Mouse (Mus musculus): ENCODE measurements around the gene Dcaf5. TPM values are rescaled to one million over a fixed set of nuclear protein-coding genes. Genes with fewer than 3 reads are reported as not detected.

Dcaf5 gene
- polyA plus RNA-seq, 1 experiment from 2014 or later = 13.5 TPM

DNA sequence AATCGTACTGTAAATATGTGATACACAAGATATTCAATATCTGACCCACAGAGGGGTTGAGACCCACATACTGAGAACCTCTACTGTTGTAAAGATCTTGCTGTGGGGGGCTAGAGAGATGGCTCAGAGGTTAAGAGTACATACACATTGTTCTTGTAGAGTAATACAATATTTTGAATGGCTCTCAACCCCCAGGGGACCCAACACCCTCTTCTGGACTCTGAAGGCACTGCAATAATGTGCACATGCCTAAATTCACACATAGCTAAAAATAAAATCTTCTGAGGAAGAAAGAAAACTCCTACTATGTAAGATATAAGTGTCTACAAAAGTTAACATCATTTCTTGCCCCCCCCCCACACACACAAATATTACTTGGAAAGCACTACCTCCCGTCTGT lies 4.6 kb upstream of the Dcaf5 start:
- H3K27me3 ChIP-seq (replicated peaks; ENCODE audit: low read depth, poor library complexity, severe bottlenecking) = no peaks in the 10 kb centered on the region
- H3K27ac ChIP-seq (replicated peaks) = no peak overlapping the region
- no peaks in the 10 kb centered on the region for H3K36me3 ChIP-seq (replicated peaks)
- no peak overlapping the region for H3K4me3 ChIP-seq
- no peaks in the 10 kb centered on the region for H3K9me3 ChIP-seq
- no peak for DNase-seq (ENCODE audit: low spot score)
- WGBS = 80% methylated on average over 2 of the region's 2 CpGs
- peaks cover 13% of the 10 kb centered on the region for H3K4me1 ChIP-seq

GRCm38 (mm10) chr12:80437051-80437675 lies 762 bp upstream of the Dcaf5 start:
- Histone ChIP-seq H3K27me3 (replicated peaks; ENCODE audit: low read depth, poor library complexity, severe bottlenecking) (no peaks in the 10 kb centered on the region), H3K4me1 (peaks cover 35% of the 10 kb centered on the region), H3K4me3 (peak overlapping the region; percentile 96), H3K9me3 (no peaks in the 10 kb centered on the region), H3K27ac (replicated peaks) (peak overlapping the region; percentile 97), H3K36me3 (replicated peaks) (no peaks in the 10 kb centered on the region)
- peak; percentile 44 for DNase-seq (ENCODE audit: low spot score)
- WGBS = 14% methylated on average over 4 of the region's 4 CpGs

- peak; percentile 67 for DNase-seq (ENCODE audit: low spot score)
- WGBS = 0% methylated on average over 10 of the region's 10 CpGs
- peaks cover 35% of the 10 kb centered on the region for H3K4me1 ChIP-seq
Measured at GRCm38 (mm10) chr12:80435887-80436286, 514 bp downstream of the Dcaf5 start.

GRCm38 (mm10) chr12:80434961-80435691 lies 1.3 kb downstream of the Dcaf5 start:
- H3K36me3 ChIP-seq (replicated peaks) = peaks cover 7% of the 10 kb centered on the region; the same call in 1 of the 2 replicates
- no peaks in the 10 kb centered on the region for H3K27me3 ChIP-seq (replicated peaks; ENCODE audit: low read depth, poor library complexity, severe bottlenecking)
- H3K27ac ChIP-seq (replicated peaks) = peak overlapping the region; percentile 97
- peak overlapping the region; percentile 96 for H3K4me3 ChIP-seq
- under 1% methylated on average over 64 of the region's 64 CpGs for WGBS
- peaks cover 35% of the 10 kb centered on the region for H3K4me1 ChIP-seq
- no peaks in the 10 kb centered on the region for H3K9me3 ChIP-seq
- peak; percentile 89 for DNase-seq (ENCODE audit: low spot score)

More at GRCm38 (mm10) chr12:80435887-80436286, 514 bp downstream of the Dcaf5 start:
- Histone ChIP-seq H3K27ac (replicated peaks) (peak overlapping the region; percentile 97), H3K9me3 (no peaks in the 10 kb centered on the region), H3K27me3 (replicated peaks; ENCODE audit: low read depth, poor library complexity, severe bottlenecking) (no peaks in the 10 kb centered on the region), H3K36me3 (replicated peaks) (peaks cover 7% of the 10 kb centered on the region; the same call in 1 of the 2 replicates), H3K4me3 (peak overlapping the region; percentile 96)

DNA sequence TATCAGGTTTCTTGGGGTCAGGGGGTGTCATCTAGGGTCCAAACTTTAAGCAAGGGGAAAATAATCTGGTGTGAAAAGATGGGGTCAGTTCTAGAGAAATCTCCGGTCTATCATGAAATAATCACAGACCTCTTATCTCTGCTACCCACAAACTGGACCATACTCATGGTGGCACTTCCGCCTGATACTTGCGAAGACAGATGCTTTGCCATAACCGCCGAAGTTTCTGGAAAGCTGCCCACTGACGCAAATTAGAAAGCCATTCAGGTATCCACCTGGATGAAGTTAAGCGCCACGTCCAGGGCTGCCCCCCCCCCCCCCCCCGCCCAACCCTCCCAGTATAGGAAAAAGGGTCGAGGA lies 1.8 kb downstream of the Dcaf5 start:
- no peak for DNase-seq (ENCODE audit: low spot score)
- 8% methylated on average over 9 of the region's 10 CpGs for WGBS
- Histone ChIP-seq H3K36me3 (replicated peaks) (peaks cover 9% of the 10 kb centered on the region), H3K4me3 (peak overlapping the region; percentile 96), H3K4me1 (peaks cover 35% of the 10 kb centered on the region), H3K27me3 (replicated peaks; ENCODE audit: low read depth, poor library complexity, severe bottlenecking) (no peaks in the 10 kb centered on the region), H3K27ac (replicated peaks) (peak overlapping the region; percentile 97), H3K9me3 (no peaks in the 10 kb centered on the region)

DNA sequence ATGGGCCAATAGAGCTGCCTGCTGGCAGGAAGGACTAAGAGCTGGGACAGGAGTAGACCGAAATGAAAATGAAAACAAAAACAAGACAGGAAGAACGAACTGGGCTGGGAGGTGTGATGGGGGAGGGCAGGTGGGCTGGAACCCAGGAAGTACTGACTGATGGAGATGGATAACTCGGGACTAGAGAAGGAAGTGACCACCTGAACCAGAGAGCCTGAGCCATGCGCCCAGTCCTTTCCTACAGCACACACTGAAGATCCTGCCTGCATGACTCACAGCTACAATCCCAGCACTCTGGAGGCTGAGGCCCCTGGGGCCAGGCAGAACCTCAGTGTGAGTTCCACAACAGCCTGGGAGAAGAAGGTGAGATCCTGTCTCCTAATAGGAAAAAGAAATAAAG lies 3.1 kb downstream of the Dcaf5 start:
- Histone ChIP-seq H3K27ac (replicated peaks) (no peak overlapping the region), H3K36me3 (replicated peaks) (peaks cover 18% of the 10 kb centered on the region), H3K4me3 (no peak overlapping the region), H3K4me1 (peaks cover 35% of the 10 kb centered on the region), H3K9me3 (no peaks in the 10 kb centered on the region), H3K27me3 (replicated peaks; ENCODE audit: low read depth, poor library complexity, severe bottlenecking) (no peaks in the 10 kb centered on the region)
- DNase-seq (ENCODE audit: low spot score) = no peak
- 69% methylated on average over 4 of the region's 4 CpGs for WGBS

DNA sequence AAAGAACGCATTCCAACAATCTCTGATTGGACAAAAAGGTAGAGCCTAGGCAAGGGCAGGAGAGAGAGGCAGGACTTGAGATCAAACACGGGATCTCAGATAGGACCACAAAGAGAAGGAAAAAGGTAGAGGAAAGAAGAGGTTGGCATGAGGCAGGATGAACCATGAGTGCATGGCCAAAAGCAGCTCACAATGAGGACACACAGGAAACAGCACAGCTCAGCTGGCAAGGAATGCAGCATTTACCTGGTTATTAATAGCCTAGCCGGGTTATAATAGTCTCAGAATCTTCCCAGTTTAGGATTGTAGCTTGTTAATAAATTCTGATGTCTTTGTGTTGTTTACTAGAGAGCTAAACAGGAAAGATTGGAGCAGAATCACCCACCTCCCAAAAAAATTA lies 8.7 kb downstream of the Dcaf5 start:
- H3K27ac ChIP-seq (replicated peaks) = no peak overlapping the region
- no peaks in the 10 kb centered on the region for H3K4me1 ChIP-seq
- no peaks in the 10 kb centered on the region for H3K9me3 ChIP-seq
- DNase-seq (ENCODE audit: low spot score) = no peak
- H3K4me3 ChIP-seq = no peak overlapping the region
- 90% methylated on average over 3 of the region's 3 CpGs for WGBS
- H3K27me3 ChIP-seq (replicated peaks; ENCODE audit: low read depth, poor library complexity, severe bottlenecking) = no peaks in the 10 kb centered on the region
- peaks cover 50% of the 10 kb centered on the region for H3K36me3 ChIP-seq (replicated peaks)

GRCm38 (mm10) chr12:80415100-80415499 lies 21.3 kb downstream of the Dcaf5 start:
- peaks cover 59% of the 10 kb centered on the region for H3K36me3 ChIP-seq (replicated peaks)
- no peaks in the 10 kb centered on the region for H3K27me3 ChIP-seq (replicated peaks; ENCODE audit: low read depth, poor library complexity, severe bottlenecking)
- H3K4me1 ChIP-seq = no peaks in the 10 kb centered on the region

GRCm38 (mm10) chr12:80410855-80411254 lies 25.5 kb downstream of the Dcaf5 start:
- no peak overlapping the region for H3K4me3 ChIP-seq
- no peak overlapping the region for H3K27ac ChIP-seq (replicated peaks)
- peaks cover 1% of the 10 kb centered on the region; the same call in 1 of the 2 replicates for H3K9me3 ChIP-seq
- H3K4me1 ChIP-seq = no peaks in the 10 kb centered on the region
- no peak for DNase-seq (ENCODE audit: low spot score)
- peaks cover 58% of the 10 kb centered on the region for H3K36me3 ChIP-seq (replicated peaks)
- WGBS = 94% methylated on average over 8 of the region's 8 CpGs
- no peaks in the 10 kb centered on the region for H3K27me3 ChIP-seq (replicated peaks; ENCODE audit: low read depth, poor library complexity, severe bottlenecking)

More at GRCm38 (mm10) chr12:80415100-80415499, 21.3 kb downstream of the Dcaf5 start:
- H3K9me3 ChIP-seq = peaks cover 5% of the 10 kb centered on the region; the same call in 1 of the 2 replicates
- no peak overlapping the region for H3K27ac ChIP-seq (replicated peaks)
- no peak for DNase-seq (ENCODE audit: low spot score)
- 90% methylated on average over 2 of the region's 2 CpGs for WGBS
- H3K4me3 ChIP-seq = no peak overlapping the region

GRCm38 (mm10) chr12:80407824-80408223 lies 28.6 kb downstream of the Dcaf5 start:
- H3K4me3 ChIP-seq = no peak overlapping the region
- H3K4me1 ChIP-seq = no peaks in the 10 kb centered on the region
- DNase-seq (ENCODE audit: low spot score) = peak; percentile 43
- H3K27ac ChIP-seq (replicated peaks) = no peak overlapping the region
- H3K36me3 ChIP-seq (replicated peaks) = peaks cover 58% of the 10 kb centered on the region
- no peaks in the 10 kb centered on the region for H3K27me3 ChIP-seq (replicated peaks; ENCODE audit: low read depth, poor library complexity, severe bottlenecking)
- WGBS = 63% methylated on average over 3 of the region's 3 CpGs
- H3K9me3 ChIP-seq = no peaks in the 10 kb centered on the region

GRCm38 (mm10) chr12:80406650-80407049 lies 29.8 kb downstream of the Dcaf5 start:
- 42% methylated on average over 3 of the region's 3 CpGs for WGBS
- H3K36me3 ChIP-seq (replicated peaks) = peaks cover 56% of the 10 kb centered on the region
- no peaks in the 10 kb centered on the region for H3K9me3 ChIP-seq
- no peaks in the 10 kb centered on the region for H3K4me1 ChIP-seq
- peak; percentile 63 for DNase-seq (ENCODE audit: low spot score)
- no peaks in the 10 kb centered on the region for H3K27me3 ChIP-seq (replicated peaks; ENCODE audit: low read depth, poor library complexity, severe bottlenecking)
- H3K27ac ChIP-seq (replicated peaks) = no peak overlapping the region
- H3K4me3 ChIP-seq = no peak overlapping the region

DNA sequence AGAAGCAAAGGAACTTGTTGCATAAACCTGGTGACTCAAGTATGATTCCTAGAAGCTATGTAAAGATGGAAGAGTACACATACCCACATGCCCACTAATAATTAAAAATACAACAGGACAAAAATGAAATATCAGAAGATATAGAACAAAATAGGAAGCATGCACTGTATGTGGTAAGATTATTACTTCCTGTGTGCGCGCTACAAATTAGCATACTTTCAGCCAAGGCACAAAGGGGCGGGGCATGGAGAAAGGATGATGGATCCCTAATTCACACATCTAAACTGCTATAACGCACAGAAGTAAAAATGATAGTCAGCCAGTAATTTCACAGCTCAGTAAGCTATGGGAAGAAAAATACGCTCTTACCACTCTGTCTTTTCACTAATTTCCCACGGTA lies 32.3 kb downstream of the Dcaf5 start:
- no peak overlapping the region for H3K4me3 ChIP-seq
- no peak for DNase-seq (ENCODE audit: low spot score)
- WGBS = 96% methylated on average over 6 of the region's 6 CpGs

DNA sequence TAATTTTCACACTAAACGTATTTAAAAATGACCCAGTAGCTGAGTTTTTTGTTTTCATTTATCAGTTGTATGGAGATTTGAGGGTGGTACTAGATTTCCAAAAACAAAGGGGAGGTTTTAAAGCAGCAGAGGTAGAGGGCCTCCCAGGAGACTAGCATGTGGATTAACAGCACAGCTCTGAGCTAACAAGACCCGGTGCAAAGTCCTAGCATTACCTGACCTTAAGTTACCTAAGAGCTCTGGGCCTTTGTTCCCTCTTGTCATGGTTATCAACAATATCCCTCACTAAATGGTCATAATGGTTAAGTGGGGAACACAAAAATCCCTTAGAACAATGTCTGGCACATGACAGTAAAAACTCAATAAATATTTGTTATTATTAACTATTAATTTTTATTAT lies 37.3 kb downstream of the Dcaf5 start:
- Histone ChIP-seq H3K4me1 (no peaks in the 10 kb centered on the region), H3K36me3 (replicated peaks) (peaks cover 93% of the 10 kb centered on the region), H3K27ac (replicated peaks) (no peak overlapping the region), H3K27me3 (replicated peaks; ENCODE audit: low read depth, poor library complexity, severe bottlenecking) (no peaks in the 10 kb centered on the region), H3K4me3 (no peak overlapping the region), H3K9me3 (no peaks in the 10 kb centered on the region)
- DNase-seq (ENCODE audit: low spot score) = no peak
- WGBS = 83% methylated on average over 2 of the region's 2 CpGs

More for the DNA sequence above, 32.3 kb downstream of the Dcaf5 start:
- H3K4me1 ChIP-seq = no peaks in the 10 kb centered on the region
- no peaks in the 10 kb centered on the region for H3K27me3 ChIP-seq (replicated peaks; ENCODE audit: low read depth, poor library complexity, severe bottlenecking)
- no peaks in the 10 kb centered on the region for H3K9me3 ChIP-seq
- peaks cover 63% of the 10 kb centered on the region for H3K36me3 ChIP-seq (replicated peaks)
- H3K27ac ChIP-seq (replicated peaks) = no peak overlapping the region

Data from embryonic facial prominence, embryonic 10.5 days (tissue).